9 mouse cellular contexts compared by ENCODE assay signal in the genomic region with DNA sequence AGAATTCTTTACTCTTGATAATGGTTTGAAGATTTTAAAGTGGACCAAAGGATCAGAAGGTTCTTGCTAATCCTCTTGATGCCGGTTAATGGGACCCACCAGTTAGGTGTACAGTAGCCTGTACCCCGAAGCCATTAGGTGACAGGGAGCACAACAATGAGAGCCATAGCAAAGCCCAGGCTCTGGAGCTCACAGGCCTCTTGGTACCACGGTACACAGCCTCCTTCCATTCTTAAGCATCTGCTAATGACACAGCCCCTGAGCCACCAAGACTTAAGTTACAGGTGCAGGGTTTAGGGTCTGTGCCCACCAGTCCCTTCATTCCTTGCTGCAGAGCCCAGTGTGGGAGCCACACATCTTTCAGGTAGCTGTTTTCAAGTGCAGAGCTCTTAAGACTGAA. TPM values are rescaled to one million over a fixed set of nuclear protein-coding genes. Genes with fewer than 3 reads are reported as not detected.
A peak's percentile ranks its signal among the peaks of the same experiment; 100 is the strongest.
DNase-seq lines count a peak whose midpoint lies in the region; ATAC-seq and TF ChIP-seq lines count a peak whose summit lies in the region.
"Had no signal": no experiment of that assay in that cellular context is flagged by ENCODE, and none has a peak within 500 bp of the region (broad histone marks: within the 10 kb centered on the region; RNA-seq: fewer than 3 reads in every experiment).

No protein-coding gene starts in this region.

- DNase-seq in forebrain, embryonic 10.5 days (ENCODE audit: extremely low spot score, low spot score) = no peak
- DNase-seq in forebrain, embryonic 11.5 days (ENCODE audit: low spot score) = no peak
- DNase-seq in left cerebral cortex, adult 2 months (ENCODE audit: extremely low spot score in 1 of 2, low spot score in 2 of 2) = no peak
- DNase-seq in left cerebral cortex, adult 9 months (ENCODE audit: low spot score in 2 of 2) = no peak
- no peak for DNase-seq in neural tube, embryonic 10.5 days (ENCODE audit: extremely low spot score, low spot score)
- DNase-seq in frontal cortex, postnatal 25 days (ENCODE audit: low spot score in 2 of 2) = no peak
- DNase-seq: adrenal gland, adult 8-10 months; thymus, postnatal 36 days had no signal

- no peaks in the 10 kb centered on the region for H3K27me3 ChIP-seq in forebrain, embryonic 10.5 days (ENCODE audit: poor library complexity, severe bottlenecking)
- no peaks in the 10 kb centered on the region for H3K27me3 ChIP-seq in forebrain, embryonic 11.5 days (ENCODE audit: control insufficient read depth, insufficient read depth, low read length)
- no peaks in the 10 kb centered on the region for H3K27me3 ChIP-seq in neural tube, embryonic 13.5 days

- no peaks in the 10 kb centered on the region for H3K9me3 ChIP-seq in forebrain, embryonic 10.5 days
- no peaks in the 10 kb centered on the region for H3K9me3 ChIP-seq in forebrain, embryonic 11.5 days (ENCODE audit: control insufficient read depth, low read length)
- no peaks in the 10 kb centered on the region for H3K9me3 ChIP-seq in neural tube, embryonic 13.5 days

- H3K4me1 ChIP-seq in forebrain, embryonic 10.5 days = peaks cover 33% of the 10 kb centered on the region
- H3K4me1 ChIP-seq in forebrain, embryonic 11.5 days (replicated peaks; ENCODE audit: control insufficient read depth, insufficient read depth, low read length) = peaks cover 16% of the 10 kb centered on the region
- peaks cover 33% of the 10 kb centered on the region for H3K4me1 ChIP-seq in neural tube, embryonic 13.5 days (replicated peaks)

- H3K4me2 ChIP-seq in forebrain, embryonic 11.5 days (ENCODE audit: low read depth, low read length, severe bottlenecking) = no peak overlapping the region
- H3K4me2 ChIP-seq in neural tube, embryonic 13.5 days = no peak overlapping the region

- ATAC-seq in forebrain, embryonic 11.5 days (replicated peaks; ENCODE audit: low FRiP score) = no peak
- no peak for ATAC-seq in neural tube, embryonic 13.5 days (ENCODE audit: low read depth)

- intact Hi-C loops in left cerebral cortex, adult 2 months (cut with DNase I) = no loop called here

- no peak for TF ChIP-seq CTCF in left cerebral cortex, adult 2 months (IDR thresholded peaks at IDR 0.05)

- WGBS in forebrain, embryonic 10.5 days = 70% methylated on average over 3 of the region's 3 CpGs
- 69% methylated on average over 3 of the region's 3 CpGs for WGBS in forebrain, embryonic 11.5 days
- 83% methylated on average over 3 of the region's 3 CpGs for WGBS in neural tube, embryonic 13.5 days

- peak overlapping the region; percentile 89; the same call in 1 of the 2 replicates for H3K4me3 ChIP-seq in forebrain, embryonic 10.5 days
- no peak overlapping the region for H3K4me3 ChIP-seq in forebrain, embryonic 11.5 days (ENCODE audit: low read depth, low read length)
- H3K4me3 ChIP-seq in left cerebral cortex, adult 2 months = no peak overlapping the region
- H3K4me3 ChIP-seq in neural tube, embryonic 13.5 days = peak overlapping the region; percentile 86; the same call in 1 of the 2 replicates

- no peaks in the 10 kb centered on the region for H3K36me3 ChIP-seq in forebrain, embryonic 10.5 days (replicated peaks)
- no peaks in the 10 kb centered on the region for H3K36me3 ChIP-seq in forebrain, embryonic 11.5 days (ENCODE audit: control insufficient read depth, insufficient read depth, low read length)
- H3K36me3 ChIP-seq in neural tube, embryonic 13.5 days = no peaks in the 10 kb centered on the region

- H3K27ac ChIP-seq in forebrain, embryonic 10.5 days = no peak overlapping the region
- H3K27ac ChIP-seq in forebrain, embryonic 11.5 days (ENCODE audit: low read depth, low read length) = no peak overlapping the region
- H3K27ac ChIP-seq in left cerebral cortex, adult 2 months = peak overlapping the region; percentile 99; the same call in 1 of the 2 replicates
- H3K27ac ChIP-seq in neural tube, embryonic 13.5 days (replicated peaks) = no peak overlapping the region

- no peak overlapping the region for H3K9ac ChIP-seq in forebrain, embryonic 11.5 days (ENCODE audit: low read length)
- H3K9ac ChIP-seq in neural tube, embryonic 13.5 days = no peak overlapping the region

RNA-seq across cellular contexts. Expression of a gene that starts 1.8 kb away (rescaled TPM):
- 3.6 and 4.2 TPM in 2 replicates for polyA plus RNA-seq in forebrain, embryonic 10.5 days (2016; fragmentation: Nextera tagmentation; extraction: Ambion mirVana)
- 7.4 and 8.2 TPM in 2 replicates for polyA plus RNA-seq in forebrain, embryonic 11.5 days (2014; fragmentation: Nextera tagmentation; extraction: Ambion mirVana)
- total RNA-seq in left cerebral cortex, adult 2 months (2021) = 10 to 100 TPM; 18.5 to 22.1 TPM
- 3.7 and 4.1 TPM in 2 replicates for polyA plus RNA-seq in neural tube, embryonic 13.5 days (2015; fragmentation: Nextera tagmentation; extraction: Ambion mirVana)

RNA-seq across cellular contexts. Expression of a gene that starts 46.5 kb away (rescaled TPM):
- polyA plus RNA-seq in forebrain, embryonic 10.5 days (2016; fragmentation: Nextera tagmentation; extraction: Ambion mirVana) = 8.5 and 8.9 TPM in 2 replicates
- polyA plus RNA-seq in forebrain, embryonic 11.5 days (2014; fragmentation: Nextera tagmentation; extraction: Ambion mirVana) = 7.5 and 8.9 TPM in 2 replicates
- 100 to 1,000 TPM; 101 to 105 TPM for total RNA-seq in left cerebral cortex, adult 2 months (2021)
- 19.7 and 20.6 TPM in 2 replicates for polyA plus RNA-seq in neural tube, embryonic 13.5 days (2015; fragmentation: Nextera tagmentation; extraction: Ambion mirVana)

Comparison
In these comparisons a context has a peak if more than half of its experiments do, and no peak if none do; other contexts are left out.
1. H3K4me3 ChIP-seq: peak in forebrain, embryonic 10.5 days (single experiment) and neural tube, embryonic 13.5 days (single experiment); none in forebrain, embryonic 11.5 days (single experiment) and left cerebral cortex, adult 2 months (single experiment).